Mouse (Mus musculus) midbrain, embryonic 10.5 days (tissue): ENCODE measurements around the gene Tmem59. TPM values are rescaled to one million over a fixed set of nuclear protein-coding genes. Genes with fewer than 3 reads are reported as not detected.

Experiments used
- DNase-seq: peaks from one replicate; pipeline ENCODE4 v3.0.0-alpha.2; 2017; ENCODE audit warnings: low spot score
- H3K27ac ChIP-seq: fragments of 300-500 bp; sonication (generic); replicated peaks from 2 replicates; pipeline ENCODE4 v1.5.1; 2016; ENCODE audit warnings: mild to moderate bottlenecking
- H3K27me3 ChIP-seq: fragments of 300-500 bp; sonication (generic); 2 replicates; pipeline ENCODE4 v1.6.1; 2016; ENCODE audit warnings: low read depth, mild to moderate bottlenecking; ENCODE audit not compliant: poor library complexity, severe bottlenecking
- H3K36me3 ChIP-seq: fragments of 300-500 bp; sonication (generic); 2 replicates; pipeline ENCODE4 v1.6.1; 2016; ENCODE audit warnings: mild to moderate bottlenecking, moderate library complexity
- H3K4me1 ChIP-seq: fragments of 300-500 bp; sonication (generic); 2 replicates; pipeline ENCODE4 v1.6.1; 2016
- H3K4me3 ChIP-seq: fragments of 300-500 bp; sonication (generic); 2 replicates; pipeline ENCODE4 v1.5.1; 2016; ENCODE audit warnings: mild to moderate bottlenecking, moderate library complexity
- H3K9me3 ChIP-seq: fragments of 300-500 bp; sonication (generic); replicated peaks from 2 replicates; pipeline ENCODE4 v1.6.1; 2016; ENCODE audit warnings: mild to moderate bottlenecking
- WGBS: fragments of 180-500 bp; shearing (Covaris S2); methylation state at CpG from one replicate; pipeline ENCODE4 v1.1.7; 2016; 5-methylcytosine and 5-hydroxymethylcytosine counted together
- polyA plus RNA-seq: library from polyadenylated mRNA; unstranded; fragments of >200 nt; fragmentation: Nextera tagmentation; extraction: Ambion mirVana; gene quantifications from 2 replicates; pipeline ENCODE4 v1.2.1, GENCODE M21; 2016

Tmem59 gene
- polyA plus RNA-seq, 1 experiment from 2014 or later, result 279 TPM

DNA sequence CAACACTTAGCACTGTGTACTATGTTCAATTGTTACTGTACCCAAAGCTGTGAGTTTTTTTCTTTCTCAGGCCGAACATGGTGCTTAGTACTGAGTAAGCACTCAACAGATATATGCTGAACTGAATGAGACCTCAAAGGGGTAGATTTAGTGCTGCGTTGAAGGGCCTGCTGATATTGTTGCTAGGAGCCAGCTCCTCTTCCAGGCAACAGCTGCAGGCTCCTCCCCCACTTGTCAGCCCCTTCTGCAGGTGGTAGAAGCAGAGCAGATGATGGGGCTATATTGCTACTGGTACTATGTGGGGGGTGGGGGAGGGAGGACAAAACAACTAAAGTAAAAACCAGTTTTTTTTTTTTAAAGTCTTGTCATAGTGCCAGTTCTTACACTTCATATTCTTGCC is 71.3 kb downstream of the Tmem59 start:
- H3K9me3 ChIP-seq, result no peaks in the 10 kb centered on the region
- no peaks in the 10 kb centered on the region for H3K27me3 ChIP-seq
- WGBS, result 64% methylated on average over 2 of the region's 2 CpGs
- H3K4me3 ChIP-seq, result no peak overlapping the region
- no peak for DNase-seq
- H3K27ac ChIP-seq, result peak overlapping the region; percentile 28; the same call in 1 of the 2 replicates
- H3K4me1 ChIP-seq, result peaks cover 54% of the 10 kb centered on the region
- H3K36me3 ChIP-seq, result peaks cover 8% of the 10 kb centered on the region

DNA sequence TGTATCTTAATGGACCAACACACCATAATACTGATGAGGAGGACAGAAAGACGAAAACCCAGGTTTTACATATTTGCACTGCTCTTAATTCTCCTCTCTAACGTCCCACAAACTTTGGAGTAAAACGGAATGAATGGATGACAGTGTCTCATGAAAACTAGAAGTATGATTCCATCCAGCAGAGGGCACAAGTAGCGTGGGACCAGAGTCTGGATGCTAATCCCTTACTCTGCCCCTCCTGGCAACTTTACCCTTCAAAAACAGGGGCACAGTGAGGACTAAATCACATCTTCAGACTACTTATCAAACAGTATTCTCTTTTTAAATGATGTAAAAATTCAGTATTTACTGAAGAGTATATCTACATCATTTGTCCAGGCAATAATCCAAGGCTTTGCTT is 72.3 kb downstream of the Tmem59 start:
- no peak overlapping the region for H3K27ac ChIP-seq
- WGBS, result 34% methylated on average over 4 of the region's 4 CpGs

More for the DNA sequence above, 72.3 kb downstream of the Tmem59 start:
- Histone ChIP-seq H3K9me3 (no peaks in the 10 kb centered on the region), H3K4me3 (no peak overlapping the region), H3K27me3 (no peaks in the 10 kb centered on the region), H3K36me3 (peaks cover 8% of the 10 kb centered on the region), H3K4me1 (peaks cover 54% of the 10 kb centered on the region)
- peak; percentile 14 for DNase-seq

Other genes with a start within 250 kb of the Tmem59 start
- 122 and 123 TPM in 2 replicates for gene Mrpl37, start 111.5 kb upstream of the Tmem59 start, polyA plus RNA-seq
- gene Cyb5rl, start 111.4 kb upstream of the Tmem59 start, polyA plus RNA-seq, result 7.6 and 9.9 TPM in 2 replicates
- gene Cdcp2, start 81.5 kb upstream of the Tmem59 start, polyA plus RNA-seq, result 0.11 and 0.22 TPM in 2 replicates
- gene Tceanc2, start 717 bp downstream of the Tmem59 start, polyA plus RNA-seq, result 30.6 and 39.7 TPM in 2 replicates
- gene Ldlrad1, start 30.8 kb downstream of the Tmem59 start, polyA plus RNA-seq, result not detected in 2 replicates
- gene Lrrc42, start 75.1 kb downstream of the Tmem59 start, polyA plus RNA-seq, result 75.0 and 83.0 TPM in 2 replicates
- 25.6 and 25.9 TPM in 2 replicates for gene Hspb11, start 75.2 kb downstream of the Tmem59 start, polyA plus RNA-seq
- gene Dio1, start 128.8 kb downstream of the Tmem59 start, polyA plus RNA-seq, result not detected in 2 replicates
- gene Yipf1, start 136.0 kb downstream of the Tmem59 start, polyA plus RNA-seq, result 37.8 and 42.6 TPM in 2 replicates
- gene Ndc1, start 189.4 kb downstream of the Tmem59 start, polyA plus RNA-seq, result 49.9 and 51.0 TPM in 2 replicates